Mouse (Mus musculus): ENCODE data around the gene Ptger3.

Gene Ptger3

DNA sequence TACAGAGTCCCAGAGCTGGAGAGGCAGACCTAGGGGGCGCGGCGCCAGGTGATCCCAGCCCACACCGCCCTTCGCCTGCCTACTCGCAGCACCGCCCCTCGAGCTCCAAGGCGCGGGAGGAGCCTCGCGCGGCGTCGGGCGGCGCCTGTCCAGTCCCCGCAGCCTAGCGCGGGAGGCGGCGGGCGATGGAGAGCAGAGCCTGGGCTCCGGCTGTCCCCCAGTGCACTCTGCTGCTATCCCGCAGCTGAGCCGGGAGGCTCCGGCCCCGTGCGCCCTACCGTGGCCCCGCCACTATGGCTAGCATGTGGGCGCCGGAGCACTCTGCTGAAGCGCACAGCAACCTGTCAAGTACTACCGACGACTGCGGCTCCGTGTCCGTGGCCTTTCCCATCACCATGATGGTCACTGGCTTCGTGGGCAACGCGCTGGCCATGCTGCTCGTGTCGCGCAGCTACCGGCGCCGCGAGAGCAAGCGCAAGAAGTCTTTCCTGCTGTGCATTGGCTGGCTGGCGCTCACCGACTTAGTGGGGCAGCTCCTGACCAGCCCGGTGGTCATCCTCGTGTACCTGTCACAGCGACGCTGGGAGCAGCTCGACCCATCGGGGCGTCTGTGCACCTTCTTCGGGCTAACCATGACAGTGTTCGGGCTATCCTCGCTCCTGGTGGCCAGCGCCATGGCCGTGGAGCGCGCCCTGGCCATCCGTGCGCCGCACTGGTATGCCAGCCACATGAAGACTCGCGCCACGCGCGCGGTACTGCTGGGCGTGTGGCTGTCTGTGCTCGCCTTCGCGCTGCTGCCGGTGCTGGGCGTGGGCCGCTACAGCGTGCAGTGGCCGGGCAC lies at the start of gene Ptger3:
TSS of gene Ptger3 (plus strand) at position 168 of the 841 bp plus-strand sequence.
- DNase-seq (ENCODE audit: low spot score) = peak; percentile 9

DNA sequence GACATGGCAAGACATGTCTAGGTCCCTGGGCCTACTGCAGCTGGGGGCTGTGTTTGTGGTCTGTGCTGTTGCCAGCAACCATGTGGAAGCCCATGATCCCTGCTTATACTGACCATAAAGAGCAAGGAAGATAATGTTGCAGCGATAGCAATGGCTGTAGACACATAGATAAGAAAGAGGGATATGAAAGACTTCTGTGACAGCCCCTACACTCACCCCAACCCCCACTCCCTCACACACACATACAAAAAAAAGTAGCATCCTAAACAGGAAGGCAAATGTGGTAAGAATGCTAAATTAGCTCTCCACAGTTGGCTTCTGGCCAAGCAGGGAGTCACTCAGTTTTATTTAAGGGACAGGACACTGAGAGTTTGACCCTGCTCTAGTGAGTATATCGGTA lies 48.7 kb upstream of the Ptger3 start:
- no peak for DNase-seq (ENCODE audit: low spot score)

DNA sequence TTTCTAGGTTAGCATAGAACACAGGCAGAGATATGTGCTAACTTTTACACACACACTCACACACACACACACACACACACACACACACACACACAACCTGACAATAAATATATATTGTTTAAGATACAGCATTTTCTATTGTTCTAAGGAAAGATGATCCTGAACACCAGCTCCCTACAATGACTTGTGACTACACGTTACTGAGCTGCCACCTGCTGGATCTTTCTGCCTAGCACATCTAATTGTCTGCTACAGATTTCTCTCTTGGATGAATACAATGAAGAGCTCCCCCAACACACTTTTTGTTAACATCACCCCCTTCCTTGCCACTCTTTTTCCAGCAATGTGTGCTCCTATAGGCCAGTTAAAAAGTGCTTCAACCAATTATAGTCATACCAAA lies 46.3 kb upstream of the Ptger3 start:
- peak; percentile 2 for DNase-seq (ENCODE audit: low spot score)

DNA sequence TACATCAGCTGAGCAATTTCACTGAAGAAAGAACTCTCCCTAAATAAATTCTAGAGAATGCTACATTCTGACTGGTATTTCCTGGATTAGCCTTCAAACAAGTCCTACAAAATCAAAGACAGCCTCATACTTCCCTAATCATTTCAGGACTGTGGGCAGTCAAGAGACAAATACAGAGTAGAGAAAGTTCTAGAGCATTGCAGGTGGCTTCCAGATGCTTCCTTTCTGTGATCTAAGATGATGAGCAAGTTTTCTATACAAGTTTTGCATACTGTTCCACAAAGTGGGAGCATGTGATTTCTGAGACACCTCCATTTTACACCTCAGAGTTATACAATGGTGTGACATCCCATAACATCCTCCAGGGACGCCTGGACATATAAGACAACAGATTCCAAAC lies 42.9 kb upstream of the Ptger3 start:
- DNase-seq (ENCODE audit: low spot score) = no peak

DNA sequence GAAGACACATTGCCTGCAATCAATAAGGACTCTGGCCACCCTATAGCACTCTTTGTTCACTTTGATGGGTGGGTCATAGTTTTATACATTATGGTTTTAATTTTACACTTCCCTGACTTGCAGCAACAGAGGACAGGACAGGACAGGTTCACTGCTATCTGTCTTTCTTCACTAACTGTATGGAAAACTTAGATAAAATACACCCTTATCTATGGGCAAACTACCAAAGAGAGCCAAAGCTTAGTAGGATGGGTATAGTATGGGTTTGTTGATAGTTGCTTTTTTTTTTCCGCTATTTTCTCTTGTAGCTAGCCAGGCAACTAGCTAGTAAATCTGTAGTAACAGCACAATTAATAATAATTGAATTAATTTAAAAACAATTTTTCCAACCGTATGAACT lies 35.1 kb upstream of the Ptger3 start:
- DNase-seq (ENCODE audit: low spot score) = no peak

DNA sequence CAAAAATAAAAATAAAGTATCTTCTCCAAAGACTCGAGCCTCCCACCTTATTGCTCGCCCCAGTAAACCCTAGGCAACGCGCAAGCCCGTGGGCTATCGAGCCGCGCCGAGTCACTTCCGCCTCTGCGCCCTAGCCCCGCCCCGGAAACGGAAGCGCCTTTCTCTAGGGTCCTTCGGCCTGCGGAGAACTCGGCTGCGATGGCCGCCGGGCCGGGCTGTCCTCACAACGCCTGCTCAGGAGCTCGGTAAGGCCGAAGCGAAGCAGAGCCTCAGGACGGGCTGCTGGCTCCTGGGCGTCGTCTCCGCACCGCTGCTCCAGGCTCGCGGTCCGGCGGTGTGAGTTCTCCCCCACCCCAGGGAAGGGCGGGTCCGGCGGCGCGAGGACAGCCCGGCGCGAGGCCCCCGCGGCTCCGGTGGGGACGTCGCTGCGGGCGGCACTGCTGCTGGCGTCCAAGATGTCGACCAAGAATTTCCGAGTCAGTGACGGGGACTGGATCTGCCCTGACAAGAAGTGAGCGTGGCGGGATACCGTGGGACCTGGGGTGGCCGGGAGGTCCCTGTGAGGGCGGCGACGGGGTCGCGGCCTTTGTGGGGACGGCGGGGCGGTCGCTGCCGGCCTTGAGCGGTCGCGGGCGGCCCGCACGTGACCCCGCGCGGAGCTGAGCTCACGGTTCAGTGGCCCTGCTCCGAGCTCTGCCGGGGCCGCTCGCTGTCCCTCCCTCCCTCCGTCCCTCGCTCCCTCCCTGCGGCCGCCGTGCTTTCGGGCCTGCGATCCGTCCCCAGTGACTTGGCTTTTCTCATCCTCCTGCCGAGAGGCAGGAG lies 32.5 kb upstream of the Ptger3 start, which contains the start of gene Zranb2:
TSS of gene Zranb2 (plus strand) at position 197 of the 822 bp plus-strand sequence.
- peak; percentile 92 for DNase-seq (ENCODE audit: low spot score)

DNA sequence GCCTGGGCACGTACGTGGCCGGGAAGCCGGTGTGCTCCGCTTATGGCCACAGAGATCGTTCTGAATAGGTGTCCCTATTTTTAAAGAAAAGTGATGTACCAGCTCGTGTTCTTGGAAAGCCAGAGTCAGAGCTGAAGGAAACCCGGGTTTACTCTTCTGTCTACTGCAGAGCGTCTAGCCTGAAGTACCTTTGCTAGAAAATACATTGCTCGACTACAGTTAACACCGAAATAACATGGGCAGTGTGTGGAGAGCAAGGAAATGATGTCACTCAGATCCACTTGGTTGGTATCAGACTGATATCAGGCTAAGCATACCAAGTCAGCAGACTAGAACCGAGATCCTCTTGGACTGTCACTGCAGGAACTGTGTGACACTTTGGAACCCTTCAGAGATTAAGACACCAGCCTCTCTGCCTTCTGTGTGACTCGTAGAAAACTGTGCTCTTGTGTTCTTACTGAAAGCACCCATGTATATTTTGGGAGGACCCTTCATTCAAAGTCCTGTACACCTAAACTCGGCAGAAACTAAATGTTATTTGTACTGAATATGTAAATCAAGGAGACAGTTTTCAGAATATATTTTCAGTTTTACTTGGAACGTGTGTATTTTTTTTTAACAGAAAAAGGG lies 31.8 kb upstream of the Ptger3 start:
- DNase-seq (ENCODE audit: low spot score) = no peak

DNA sequence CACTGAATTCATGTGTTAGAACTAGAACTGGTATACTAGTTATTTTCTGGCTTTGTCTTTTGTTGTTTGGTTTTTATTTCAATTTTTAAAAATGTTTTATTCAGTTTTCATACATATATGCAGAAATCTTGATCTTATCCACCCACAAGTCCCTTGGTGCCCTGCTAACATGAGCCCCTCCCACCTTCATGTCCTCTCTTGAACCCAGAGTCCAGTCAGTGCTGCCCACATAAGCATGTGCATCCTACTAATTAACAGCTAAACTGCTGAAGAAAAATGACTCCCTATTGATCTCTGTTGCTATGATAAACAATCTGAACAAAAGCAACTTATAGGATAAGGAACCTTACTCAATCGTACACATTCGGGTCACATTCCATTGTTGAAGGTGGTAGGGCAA lies 17.4 kb upstream of the Ptger3 start:
- no peak for DNase-seq (ENCODE audit: low spot score)

DNA sequence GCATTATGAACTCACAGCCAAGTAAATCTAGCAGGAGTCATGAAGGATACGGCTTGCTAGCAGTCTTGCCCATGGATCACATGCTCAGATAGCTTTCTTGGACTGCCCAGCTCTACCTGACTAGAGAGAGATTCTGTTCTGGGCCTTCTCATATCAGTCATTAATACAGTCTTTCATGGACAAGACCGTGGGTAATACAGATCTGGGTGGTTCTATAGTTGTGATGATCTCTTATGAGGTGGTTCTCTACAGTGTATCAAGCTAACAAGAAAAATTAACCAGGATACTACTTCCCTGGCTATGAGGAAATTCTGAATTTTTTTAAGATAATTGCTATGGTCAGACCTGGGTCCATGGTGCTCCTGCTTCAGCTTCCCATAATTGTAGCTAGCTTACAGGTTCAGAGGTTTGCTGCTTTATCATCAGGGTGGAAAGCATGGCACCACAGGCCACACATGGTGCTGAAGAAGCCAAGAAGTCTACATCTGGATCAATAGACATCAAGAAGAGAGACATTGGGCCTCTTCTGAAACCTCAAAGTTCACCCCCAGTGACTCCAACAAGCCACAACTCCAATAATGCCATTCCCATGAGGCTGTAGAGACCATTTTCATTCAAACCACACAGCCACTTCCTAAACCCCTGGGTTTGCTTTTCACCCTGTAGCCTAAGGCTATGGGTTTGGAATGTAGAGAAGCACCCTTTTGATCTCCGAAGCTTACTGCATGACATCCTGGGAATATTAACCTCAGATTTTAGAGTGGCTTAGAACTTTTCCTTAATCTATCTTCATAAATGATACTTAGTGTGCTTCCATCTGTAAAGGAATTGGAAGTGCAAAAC lies 16.7 kb upstream of the Ptger3 start:
- DNase-seq (ENCODE audit: low spot score) = no peak

DNA sequence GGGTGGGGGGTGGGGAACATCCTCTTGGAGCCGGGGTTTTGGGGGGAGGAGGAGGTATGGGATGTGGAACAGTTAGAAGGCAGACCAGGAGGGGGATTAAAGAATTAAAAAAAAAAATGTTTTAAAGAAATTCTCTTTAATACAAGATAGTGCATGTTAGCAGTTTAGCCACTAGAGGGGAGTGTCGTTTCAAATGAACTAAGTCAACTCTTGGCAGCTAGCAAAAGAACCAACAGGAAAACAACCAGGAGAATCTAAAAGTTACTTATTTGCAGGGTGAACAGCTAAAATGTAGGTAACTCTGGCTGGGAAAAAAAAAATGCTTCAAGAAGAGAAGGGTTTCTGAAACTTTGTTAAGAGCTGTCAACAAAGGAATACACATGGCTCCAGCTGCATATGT lies 1.5 kb upstream of the Ptger3 start:
- no peak for DNase-seq (ENCODE audit: low spot score)

DNA sequence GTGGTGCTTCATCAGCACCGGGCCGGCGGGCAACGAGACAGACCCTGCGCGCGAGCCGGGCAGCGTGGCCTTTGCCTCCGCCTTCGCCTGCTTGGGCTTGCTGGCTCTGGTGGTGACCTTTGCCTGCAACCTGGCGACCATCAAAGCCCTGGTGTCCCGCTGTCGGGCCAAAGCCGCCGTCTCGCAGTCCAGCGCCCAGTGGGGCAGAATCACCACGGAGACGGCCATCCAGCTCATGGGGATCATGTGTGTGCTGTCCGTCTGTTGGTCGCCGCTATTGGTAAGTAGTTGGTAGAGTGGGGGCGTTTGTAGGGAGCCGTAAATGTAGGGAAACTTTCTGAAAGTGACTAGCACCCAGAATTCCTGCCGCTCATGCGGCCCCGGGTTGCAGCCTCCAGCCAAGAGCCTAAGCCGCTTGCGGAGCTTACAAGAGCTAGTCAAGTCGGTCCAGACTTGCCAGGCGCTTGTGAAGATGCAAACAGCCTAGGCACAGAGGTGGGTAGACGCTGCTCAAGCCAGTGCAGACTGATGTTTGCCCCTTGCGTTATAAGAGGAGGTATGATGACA lies 957 bp downstream of the Ptger3 start:
- no peak for DNase-seq (ENCODE audit: low spot score)

DNA sequence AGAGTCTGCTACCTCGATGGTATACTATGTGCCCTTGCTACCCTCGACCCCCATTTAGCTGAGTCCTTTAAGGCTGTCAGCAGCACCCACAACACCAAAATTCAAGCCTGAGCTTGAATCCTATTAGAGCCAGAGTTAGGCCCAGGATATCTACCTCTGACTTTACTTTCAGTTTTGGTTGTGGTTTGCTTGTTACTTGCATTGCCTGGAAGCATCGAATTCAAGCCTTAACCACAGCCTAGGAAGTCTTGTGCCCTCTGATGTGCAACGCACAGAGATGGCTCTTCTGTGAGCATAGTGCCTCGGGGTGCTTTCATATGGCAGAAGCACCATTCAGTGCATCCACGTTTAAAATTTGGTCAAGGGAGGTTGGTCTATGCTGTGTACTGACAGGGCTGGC lies 5.3 kb downstream of the Ptger3 start:
- DNase-seq (ENCODE audit: low spot score) = no peak

DNA sequence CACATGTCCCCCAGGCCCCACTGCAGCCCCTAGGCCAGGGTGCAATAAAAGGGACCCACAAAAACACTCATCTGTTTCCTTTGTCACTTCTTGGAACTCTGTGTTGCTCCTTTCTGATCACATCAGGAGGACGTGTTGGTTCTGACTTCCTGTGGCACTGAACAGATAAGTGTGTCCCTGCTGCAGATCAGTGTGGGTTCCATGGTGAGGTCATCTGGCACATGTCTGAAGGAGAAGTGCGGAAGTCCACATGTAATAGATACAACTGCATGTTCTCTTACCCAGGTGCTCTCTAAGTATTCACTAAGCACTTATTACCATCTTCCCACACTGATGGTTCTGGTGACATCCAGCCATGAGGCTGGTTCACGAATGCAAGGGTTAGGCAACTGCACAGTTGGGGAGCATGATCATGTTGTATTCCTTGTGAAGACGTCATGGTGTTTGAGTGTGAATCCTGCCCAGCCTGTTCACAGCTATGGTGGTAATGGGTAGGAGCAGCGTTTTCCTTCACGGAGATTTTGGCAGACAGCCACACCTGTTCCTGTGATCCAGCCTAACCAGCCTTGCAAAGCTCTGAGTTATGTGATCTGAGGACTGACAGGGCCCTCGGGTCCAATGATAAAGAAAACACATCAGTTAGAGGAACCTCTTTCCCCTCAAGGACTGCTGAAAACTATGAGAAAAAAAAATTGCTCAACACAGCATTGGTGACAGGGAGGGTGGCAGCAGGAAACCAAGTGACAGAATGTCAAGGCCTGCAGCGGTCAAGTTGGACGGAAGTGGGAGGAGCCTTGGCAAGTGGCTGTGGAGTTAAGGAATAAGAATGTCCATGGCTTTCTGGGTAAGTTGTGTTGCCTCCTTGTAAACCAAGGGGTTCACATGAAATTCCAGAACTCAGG lies 9.0 kb downstream of the Ptger3 start:
- DNase-seq (ENCODE audit: low spot score) = no peak

DNA sequence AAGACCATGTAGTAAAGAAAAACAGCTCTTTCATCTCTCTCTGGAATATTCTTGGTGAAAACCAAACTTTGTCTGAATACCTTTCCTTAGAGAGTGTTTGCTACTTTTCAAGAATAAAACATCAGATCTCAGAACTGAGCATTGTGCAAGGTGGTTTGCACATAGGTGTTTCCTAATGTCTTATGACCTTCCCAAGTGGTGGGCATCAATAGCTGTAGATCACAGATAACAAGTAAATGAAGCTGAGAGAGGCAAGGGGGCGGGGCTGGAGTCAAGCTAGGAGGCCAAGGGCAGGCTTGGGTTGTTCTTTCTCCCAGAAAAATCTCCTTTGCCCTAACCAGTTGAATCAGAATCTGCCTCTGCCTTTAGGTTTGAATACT lies 9.6 kb downstream of the Ptger3 start:
- no peak for DNase-seq (ENCODE audit: low spot score)

DNA sequence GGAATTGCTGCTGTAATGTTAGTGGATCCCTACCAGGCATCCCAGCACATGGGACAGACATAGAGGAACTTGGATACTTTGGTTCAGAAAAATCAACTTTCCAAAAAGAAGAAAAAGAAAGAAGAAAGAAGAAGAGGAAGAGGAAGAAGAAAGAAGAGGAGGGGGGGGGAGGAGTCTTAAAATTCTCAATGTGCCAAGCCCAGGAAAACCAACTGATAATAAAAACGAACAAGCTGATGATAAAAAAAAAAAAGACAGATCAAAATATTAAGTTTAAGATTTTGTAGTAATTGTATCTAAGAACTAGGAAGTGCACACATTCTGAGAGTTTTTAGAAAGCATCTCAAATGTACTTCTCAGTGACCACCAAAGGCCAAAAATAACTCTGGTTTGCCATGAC lies 10.2 kb downstream of the Ptger3 start:
- no peak for DNase-seq (ENCODE audit: low spot score)

DNA sequence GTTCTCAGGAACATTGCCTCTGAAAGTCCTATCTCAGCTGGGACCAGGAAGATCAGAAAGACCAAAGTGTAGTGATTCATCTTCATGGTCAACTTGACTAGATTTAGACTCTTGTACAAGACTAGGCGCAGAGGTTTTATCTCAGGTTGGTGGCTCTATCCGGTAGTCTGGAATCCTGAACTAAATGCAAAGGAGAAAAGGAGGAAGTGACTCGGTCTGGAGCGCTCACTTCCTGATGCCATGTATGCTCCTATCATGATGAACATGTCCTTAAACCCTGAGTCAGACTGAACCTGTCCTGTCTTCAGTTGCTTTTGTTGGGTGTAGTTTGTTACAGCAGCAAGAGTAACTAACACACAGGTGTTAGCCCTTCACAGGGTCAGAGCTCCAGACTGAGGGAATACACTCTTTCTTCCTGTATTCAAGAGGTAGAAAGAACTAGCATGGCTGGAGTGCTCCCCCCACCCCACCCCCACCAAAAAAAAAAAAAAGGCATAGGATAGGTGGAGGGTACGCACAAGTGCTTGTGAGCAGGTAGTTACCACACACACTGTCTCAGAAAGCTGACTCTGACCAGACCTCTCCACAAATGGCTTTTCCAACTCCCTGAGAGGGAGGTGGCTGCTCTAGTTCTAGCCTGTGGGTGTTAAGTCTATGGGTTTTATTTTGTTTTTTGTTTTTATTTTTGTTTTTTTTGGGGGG lies 11.9 kb downstream of the Ptger3 start:
- no peak for DNase-seq (ENCODE audit: low spot score)

DNA sequence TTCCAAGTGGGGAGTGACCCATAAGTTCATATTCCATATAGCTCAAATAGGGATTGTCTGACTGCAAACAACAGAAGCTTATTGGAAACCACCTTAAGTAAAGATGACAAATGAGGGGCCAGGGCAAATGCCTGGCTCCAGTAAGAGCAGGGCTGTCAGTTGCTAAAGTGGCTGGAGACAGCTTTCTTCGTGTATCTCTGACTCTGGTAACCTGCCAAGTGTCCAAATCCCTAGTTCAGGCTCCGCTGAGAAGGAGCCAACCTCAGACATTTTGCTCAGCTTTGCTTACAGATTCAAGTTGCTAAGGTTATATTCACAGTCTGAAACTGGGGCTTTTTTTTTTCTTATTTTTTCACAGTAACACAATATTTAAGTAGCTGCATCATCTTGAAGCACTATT lies 12.7 kb downstream of the Ptger3 start:
- DNase-seq (ENCODE audit: low spot score) = no peak

DNA sequence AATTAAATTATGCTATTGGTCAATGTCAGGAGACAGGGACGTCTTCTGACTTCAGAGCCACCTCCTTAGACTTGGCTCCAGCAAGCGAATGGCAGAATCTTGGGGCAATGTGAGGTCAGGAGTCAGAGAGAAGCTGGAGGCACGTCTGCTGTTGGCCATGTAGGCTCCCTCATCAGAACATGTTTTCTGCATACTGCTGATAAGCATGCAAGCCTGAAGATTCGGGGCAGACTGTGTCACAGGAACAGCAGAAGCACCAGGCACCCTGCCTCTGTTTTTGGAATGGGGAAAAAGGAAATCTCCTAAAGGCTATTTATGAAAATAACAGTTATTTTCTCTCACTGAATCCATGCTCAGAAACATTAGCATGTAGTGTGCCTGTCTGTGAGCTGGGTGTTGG lies 13.6 kb downstream of the Ptger3 start:
- DNase-seq (ENCODE audit: low spot score) = no peak

DNA sequence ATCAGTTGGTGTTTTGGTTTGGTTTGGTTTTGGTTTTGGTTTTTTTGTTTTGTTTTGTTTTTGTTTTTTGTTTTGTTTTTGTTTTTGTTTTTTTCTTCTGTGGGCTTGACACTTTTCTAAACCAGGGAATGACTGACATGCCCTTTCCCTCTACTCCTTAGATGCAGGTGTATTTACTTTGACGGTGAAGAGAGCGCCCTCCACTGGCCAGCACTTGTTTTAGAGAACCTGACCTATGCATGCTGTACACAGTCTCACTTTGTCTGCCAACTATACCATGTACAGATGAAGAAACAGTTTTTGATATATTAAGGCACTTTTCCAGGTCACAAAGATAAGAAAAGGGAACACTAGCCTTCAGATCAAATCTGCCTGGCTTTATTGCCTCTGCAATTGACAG lies 15.1 kb downstream of the Ptger3 start:
- no peak for DNase-seq (ENCODE audit: low spot score)

Data from ovary, postnatal 10 days (tissue).